Comparison of ENCODE assay signal across 8 mouse cellular contexts in the genomic region with DNA sequence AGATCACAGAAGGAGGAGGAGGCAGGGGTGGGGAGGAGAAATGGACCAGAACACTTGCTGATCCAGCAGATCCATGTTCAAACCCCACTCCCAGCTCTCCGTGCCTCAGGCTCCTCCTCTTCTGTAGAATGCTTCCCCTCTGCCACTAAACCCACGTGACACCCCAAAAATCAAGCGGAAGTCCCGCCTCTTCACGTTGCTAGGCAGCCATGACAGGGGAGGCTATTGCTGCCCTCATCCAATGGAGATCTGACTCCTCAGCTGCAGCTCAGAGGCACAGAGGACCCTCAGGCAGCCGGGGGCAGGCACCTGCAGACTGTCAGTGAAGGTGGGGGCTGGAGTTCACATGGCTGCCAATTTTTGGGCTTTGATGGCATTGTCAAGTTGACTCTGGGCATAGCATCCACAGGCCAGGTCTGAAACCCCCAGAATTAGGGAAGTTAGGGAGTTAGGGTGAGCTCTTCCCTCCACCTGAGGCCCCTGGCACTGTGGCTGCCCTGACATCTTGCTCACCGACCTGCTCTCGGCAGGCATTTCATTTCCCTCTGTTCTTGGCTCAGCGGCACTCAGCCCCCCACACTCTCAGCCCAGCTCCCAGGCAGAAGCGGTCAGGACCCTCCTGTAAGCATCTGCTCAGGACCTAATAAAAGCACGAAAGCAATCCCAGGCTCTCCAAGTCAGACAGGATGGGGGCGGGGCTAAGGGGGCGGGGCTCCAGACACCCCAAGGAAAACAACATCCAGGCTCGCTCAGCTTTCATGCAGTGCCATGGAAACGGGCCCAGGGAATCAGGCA. TPM values are rescaled to one million over a fixed set of nuclear protein-coding genes. Genes with fewer than 3 reads are reported as not detected.
A peak's percentile ranks its signal among the peaks of the same experiment; 100 is the strongest.
DNase-seq lines count a peak whose midpoint lies in the region; ATAC-seq and TF ChIP-seq lines count a peak whose summit lies in the region.

No protein-coding gene starts in this region.

- WGBS in kidney, adult 2 months, result 14% methylated on average over 15 of the region's 15 CpGs
- WGBS in limb, embryonic 15.5 days, result 5% methylated on average over 15 of the region's 15 CpGs
- WGBS in midbrain, postnatal 0 days, result 4% methylated on average over 15 of the region's 15 CpGs

- peak overlapping the region; percentile 46 for H3K4me2 ChIP-seq in limb, embryonic 15.5 days
- H3K4me2 ChIP-seq in midbrain, postnatal 0 days (ENCODE audit: low read depth, low read length, poor library complexity, severe bottlenecking), result peak overlapping the region; percentile 37

- H3K27me3 ChIP-seq in kidney, adult 2 months (replicated peaks; ENCODE audit: control insufficient read depth, insufficient read depth, low read length), result no peaks in the 10 kb centered on the region
- no peaks in the 10 kb centered on the region for H3K27me3 ChIP-seq in limb, embryonic 15.5 days
- no peaks in the 10 kb centered on the region for H3K27me3 ChIP-seq in midbrain, postnatal 0 days (ENCODE audit: insufficient read depth, low read length)

- TF ChIP-seq CTCF in kidney, adult 2 months (conservative IDR thresholded peaks at IDR 0.05; ENCODE audit: insufficient read depth, insufficient read length, low read depth, low read length), result no peak
- no peak for TF ChIP-seq CTCF in midbrain, postnatal 0 days (IDR thresholded peaks at IDR 0.05)

- no peak for TF ChIP-seq POLR2A in kidney, adult 2 months (IDR thresholded peaks at IDR 0.05; ENCODE audit: low read depth, low read length)

- no peaks in the 10 kb centered on the region for H3K36me3 ChIP-seq in kidney, adult 2 months (ENCODE audit: control insufficient read depth, insufficient read depth, low read length)
- H3K36me3 ChIP-seq in limb, embryonic 15.5 days, result no peaks in the 10 kb centered on the region
- no peaks in the 10 kb centered on the region for H3K36me3 ChIP-seq in midbrain, postnatal 0 days (ENCODE audit: insufficient read depth, low read length)

- no peak overlapping the region for H3K9ac ChIP-seq in limb, embryonic 15.5 days
- peak overlapping the region; percentile 44 for H3K9ac ChIP-seq in midbrain, postnatal 0 days (replicated peaks; ENCODE audit: low read length, poor library complexity, severe bottlenecking)

- peak; percentile 46 for DNase-seq in adrenal gland, adult 2 months
- DNase-seq in adrenal gland, adult 8-10 months, result no peak
- DNase-seq in brain, adult 2 months (ENCODE audit: low read depth, low spot score), result peak; percentile 85
- peak; percentile 68 for DNase-seq in kidney, adult 2 months
- DNase-seq in midbrain, postnatal 0 days (ENCODE audit: low spot score), result peak; percentile 91
- peak; percentile 67 to 79 for DNase-seq in spleen, postnatal 4 days (ENCODE audit: low spot score in 2 of 2)

- H3K9me3 ChIP-seq in limb, embryonic 15.5 days, result no peaks in the 10 kb centered on the region
- no peaks in the 10 kb centered on the region for H3K9me3 ChIP-seq in midbrain, postnatal 0 days (ENCODE audit: low read length)

- H3K4me1 ChIP-seq in kidney, adult 2 months (ENCODE audit: control insufficient read depth, insufficient read depth, low read length), result peaks cover 6% of the 10 kb centered on the region; the same call in 1 of the 2 replicates
- H3K4me1 ChIP-seq in limb, embryonic 15.5 days, result peaks cover 11% of the 10 kb centered on the region
- H3K4me1 ChIP-seq in midbrain, postnatal 0 days (ENCODE audit: insufficient read depth, low read length), result peaks cover 20% of the 10 kb centered on the region

- ATAC-seq in granulocyte monocyte progenitor cell, adult 5-6 weeks (replicated peaks; ENCODE audit: poor library complexity, severe bottlenecking), result peak; percentile 85
- peak; percentile 71 for ATAC-seq in limb, embryonic 15.5 days (ENCODE audit: insufficient number of reproducible peaks, low FRiP score, low TSS enrichment, low read depth)
- peak; percentile 86 for ATAC-seq in midbrain, postnatal 0 days (ENCODE audit: low FRiP score)

- no peak overlapping the region for H3K27ac ChIP-seq in kidney, adult 2 months (ENCODE audit: insufficient read depth, low read depth, low read length)
- H3K27ac ChIP-seq in limb, embryonic 15.5 days, result peak overlapping the region; percentile 77
- peak overlapping the region; percentile 83 for H3K27ac ChIP-seq in midbrain, postnatal 0 days (ENCODE audit: low read depth, low read length)

- peak overlapping the region; percentile 12; the same call in 1 of the 2 replicates for H3K4me3 ChIP-seq in kidney, adult 2 months (ENCODE audit: insufficient read depth, low read depth, low read length)
- peak overlapping the region; percentile 16 for H3K4me3 ChIP-seq in limb, embryonic 15.5 days
- no peak overlapping the region for H3K4me3 ChIP-seq in midbrain, postnatal 0 days (ENCODE audit: low read depth, low read length)

RNA-seq across cellular contexts. Expression of a gene that starts 20.2 kb away (rescaled TPM):
- 10 to 100 TPM in 1 of 2 experiments, 1 to 10 TPM in 1; 8.4 to 12.7 TPM for total RNA-seq in adrenal gland, adult 2 months (2021)
- polyA plus RNA-seq in adrenal gland, adult 2 months (2012; rRNA removed), result 13.0 and 13.2 TPM in 2 replicates
- total RNA-seq in adrenal gland, adult 8-10 months (2022), result 10 to 100 TPM; 16.1 to 18.1 (median 17.1) TPM
- total RNA-seq in granulocyte monocyte progenitor cell, adult 5-6 weeks (2014; fragmentation: Nextera tagmentation), result 7.5 and 11.2 TPM in 2 replicates
- total RNA-seq in granulocyte monocyte progenitor cell, adult 5-6 weeks (2017), result 2.2 and 3.9 TPM in 2 replicates
- polyA plus RNA-seq in kidney, adult 2 months (2012; rRNA removed), result 11.6 and 12.6 TPM in 2 replicates
- polyA plus RNA-seq in limb, embryonic 15.5 days (2015; fragmentation: Nextera tagmentation; extraction: Ambion mirVana), result 11.5 and 11.7 TPM in 2 replicates
- total RNA-seq in midbrain, postnatal 0 days (2014; rRNA removed), result 18.5 and 20.4 TPM in 2 replicates
- 6.7 and 7.4 TPM in 2 replicates for polyA plus RNA-seq in midbrain, postnatal 0 days (2015; fragmentation: Nextera tagmentation; extraction: Ambion mirVana)

RNA-seq across cellular contexts. Expression of a gene that starts 42.0 kb away (rescaled TPM):
- total RNA-seq in adrenal gland, adult 2 months (2021), result 10 to 100 TPM; 45.4 to 50.4 TPM
- polyA plus RNA-seq in adrenal gland, adult 2 months (2012; rRNA removed), result 156 TPM in 2 replicates
- 10 to 100 TPM; 38.1 to 64.0 (median 54.4) TPM for total RNA-seq in adrenal gland, adult 8-10 months (2022)
- 136 and 152 TPM in 2 replicates for total RNA-seq in granulocyte monocyte progenitor cell, adult 5-6 weeks (2014; fragmentation: Nextera tagmentation)
- 127 and 150 TPM in 2 replicates for total RNA-seq in granulocyte monocyte progenitor cell, adult 5-6 weeks (2017)
- polyA plus RNA-seq in kidney, adult 2 months (2012; rRNA removed), result 427 and 463 TPM in 2 replicates
- 55.1 and 65.4 TPM in 2 replicates for polyA plus RNA-seq in limb, embryonic 15.5 days (2015; fragmentation: Nextera tagmentation; extraction: Ambion mirVana)
- total RNA-seq in midbrain, postnatal 0 days (2014; rRNA removed), result 223 and 238 TPM in 2 replicates
- polyA plus RNA-seq in midbrain, postnatal 0 days (2015; fragmentation: Nextera tagmentation; extraction: Ambion mirVana), result 112 and 119 TPM in 2 replicates
